Mouse (Mus musculus): ENCODE measurements around the gene Tmprss6.

DNA sequence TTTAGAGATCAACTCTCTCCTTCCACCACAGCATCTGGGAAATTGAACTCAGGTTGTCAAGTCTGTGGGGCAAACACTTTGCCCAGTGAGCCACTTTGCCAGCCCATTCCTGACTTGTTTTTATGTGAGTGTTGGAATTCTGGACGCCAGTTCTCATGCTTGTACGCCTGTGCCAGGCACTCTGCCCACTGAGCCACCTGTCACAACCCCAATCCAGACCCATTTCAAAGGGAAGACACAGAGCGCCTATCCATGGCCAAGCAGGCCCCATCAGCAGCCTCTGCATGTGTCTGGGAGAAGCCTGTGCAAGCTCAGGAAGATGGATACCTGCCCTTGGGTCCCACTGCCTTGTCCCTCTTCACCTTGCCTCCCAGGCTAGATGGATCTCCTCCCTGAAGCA lies 22.9 kb upstream of the Tmprss6 start:
- TF ChIP-seq POLR2A (IDR thresholded peaks at IDR 0.05; ENCODE audit: insufficient read depth, low read depth, low read length): no peak
- no peak for TF ChIP-seq CTCF (IDR thresholded peaks at IDR 0.05)

All from heart, adult 2 months (tissue).